ENCODE assay signal across 8 mouse cellular contexts in genomic region chr11:49844969-49845368, GRCm38 (mm10). TPM values are rescaled to one million over a fixed set of nuclear protein-coding genes. Genes with fewer than 3 reads are reported as not detected.
DNase-seq lines count a peak whose midpoint lies in the region; TF ChIP-seq lines count a peak whose summit lies in the region.
"Had no signal": no experiment of that assay in that cellular context is flagged by ENCODE, and none has a peak within 500 bp of the region (broad histone marks: within the 10 kb centered on the region; RNA-seq: fewer than 3 reads in every experiment).

No protein-coding gene starts in this region.

- H3K27me3 ChIP-seq in spleen, adult 2 months (ENCODE audit: control insufficient read depth, insufficient read depth, low read length), result no peaks in the 10 kb centered on the region
- H3K27me3 ChIP-seq: limb, embryonic 12.5 days had no signal

- no peak overlapping the region for H3K27ac ChIP-seq in layer of hippocampus, adult 2 months
- no peak overlapping the region for H3K27ac ChIP-seq in spleen, adult 2 months (ENCODE audit: insufficient read depth, low read length)
- H3K27ac ChIP-seq: limb, embryonic 12.5 days had no signal

- no peaks in the 10 kb centered on the region for H3K36me3 ChIP-seq in spleen, adult 2 months (ENCODE audit: control insufficient read depth, insufficient read depth, low read length)

- DNase-seq in A20 (ENCODE audit: low read depth, low spot score), result peak; percentile 59
- DNase-seq in CD8-positive naive resting alpha-beta T cell, adult 2 months (ENCODE audit: low read depth in 2 of 2, low spot score in 2 of 2), result peak; percentile 53 to 58
- peak; percentile 44 for DNase-seq in c-Kit-negative CD71-positive TER-119-positive erythroid progenitor cells, embryonic 14.5 days (ENCODE audit: low read depth, low spot score)
- peak; percentile 71 for DNase-seq in gastrocnemius, adult 18-20 months (ENCODE audit: low spot score)
- DNase-seq in layer of hippocampus, adult 2 months (ENCODE audit: low spot score in 2 of 2), result peak; percentile 58 to 76
- peak; percentile 84 for DNase-seq in lung, postnatal 36 days
- DNase-seq in spleen, adult 2 months (ENCODE audit: low read depth in 1 of 2, low spot score in 2 of 2), result peak in 1 of 2 experiments; percentile 58

- no peak for TF ChIP-seq POLR2A in spleen, adult 2 months (IDR thresholded peaks at IDR 0.05; ENCODE audit: low read depth, low read length)

- peaks cover 7% of the 10 kb centered on the region for H3K4me1 ChIP-seq in spleen, adult 2 months (ENCODE audit: control insufficient read depth, insufficient read depth, insufficient read length)

- no peak overlapping the region for H3K4me3 ChIP-seq in layer of hippocampus, adult 2 months
- H3K4me3 ChIP-seq in spleen, adult 2 months (ENCODE audit: extremely low read depth, insufficient read depth, insufficient read length), result no peak overlapping the region
- H3K4me3 ChIP-seq: limb, embryonic 12.5 days had no signal

- TF ChIP-seq CTCF in layer of hippocampus, adult 2 months (conservative IDR thresholded peaks at IDR 0.05), result peak; percentile 92
- TF ChIP-seq CTCF in spleen, adult 2 months (IDR thresholded peaks at IDR 0.05; ENCODE audit: extremely low read depth, insufficient read depth, insufficient read length, insufficient replicate concordance), result peak; percentile 55; the same call in 1 of the 2 replicates

- WGBS in spleen, adult 2 months, result 44% methylated on average over 3 of the region's 3 CpGs

RNA-seq across cellular contexts. Expression of gene Mapk9, which starts 1.6 kb away (rescaled TPM):
- 10 to 100 TPM; 51.3 to 52.6 TPM for total RNA-seq in gastrocnemius, adult 18-20 months (2021)
- total RNA-seq in layer of hippocampus, adult 2 months (2021), result 100 to 1,000 TPM; 150 to 154 TPM
- 11.9 and 12.1 TPM in 2 replicates for polyA plus RNA-seq in spleen, adult 2 months (2012; rRNA removed)

RNA-seq across cellular contexts. Expression of gene Gfpt2, which starts 51.0 kb away (rescaled TPM):
- 10 to 100 TPM in 1 of 2 experiments, 1 to 10 TPM in 1; 4.6 to 11.7 TPM for total RNA-seq in gastrocnemius, adult 18-20 months (2021)
- total RNA-seq in layer of hippocampus, adult 2 months (2021), result 1 to 10 TPM; 5.0 TPM
- 0.56 and 0.70 TPM in 2 replicates for polyA plus RNA-seq in spleen, adult 2 months (2012; rRNA removed)

RNA-seq across cellular contexts. Expression of gene Rasgef1c, which starts 56.7 kb away (rescaled TPM):
- under 1 TPM; 0.14 to 0.33 TPM for total RNA-seq in gastrocnemius, adult 18-20 months (2021)
- total RNA-seq in layer of hippocampus, adult 2 months (2021), result 1 to 10 TPM; 1.5 to 1.9 TPM
- polyA plus RNA-seq in spleen, adult 2 months (2012; rRNA removed), result 0.25 and 0.42 TPM in 2 replicates
